Mouse (Mus musculus) c-Kit-positive CD71-negative TER-119-negative erythroid progenitor cells, embryonic 14.5 days (primary cell): ENCODE measurements at regions not wholly inside any gene's neighbourhood (a gene's known extent, or its start where the extent isn't known, plus 50 kb on each side); places are given as distances from the start of the nearest gene placed in this dataset.

Experiments
- DNase-seq: peaks from one replicate; pipeline ENCODE4 v3.0.0-alpha.2; 2013; ENCODE audit warnings: low read depth

DNA sequence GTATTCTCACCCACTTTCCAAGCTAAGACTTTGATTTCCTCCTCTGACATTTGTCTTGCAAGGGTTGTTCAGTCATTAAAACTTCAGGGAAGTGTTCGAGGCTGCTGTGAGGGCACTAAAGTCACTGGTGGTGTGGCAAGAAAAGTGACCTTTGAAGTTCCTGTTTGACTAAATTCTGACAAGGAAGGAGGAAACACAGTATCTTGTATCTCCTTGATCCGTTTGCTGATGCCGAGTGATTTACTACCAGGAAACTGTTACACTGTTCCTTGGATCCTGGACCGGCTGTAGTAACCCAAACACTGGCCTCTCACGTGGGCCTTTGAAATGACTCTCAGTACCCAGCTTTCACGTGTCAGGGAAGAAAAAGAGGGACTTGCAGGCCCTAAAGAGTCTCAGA is 53.5 kb upstream of the Ralgapa2 start:
- no peak for DNase-seq

DNA sequence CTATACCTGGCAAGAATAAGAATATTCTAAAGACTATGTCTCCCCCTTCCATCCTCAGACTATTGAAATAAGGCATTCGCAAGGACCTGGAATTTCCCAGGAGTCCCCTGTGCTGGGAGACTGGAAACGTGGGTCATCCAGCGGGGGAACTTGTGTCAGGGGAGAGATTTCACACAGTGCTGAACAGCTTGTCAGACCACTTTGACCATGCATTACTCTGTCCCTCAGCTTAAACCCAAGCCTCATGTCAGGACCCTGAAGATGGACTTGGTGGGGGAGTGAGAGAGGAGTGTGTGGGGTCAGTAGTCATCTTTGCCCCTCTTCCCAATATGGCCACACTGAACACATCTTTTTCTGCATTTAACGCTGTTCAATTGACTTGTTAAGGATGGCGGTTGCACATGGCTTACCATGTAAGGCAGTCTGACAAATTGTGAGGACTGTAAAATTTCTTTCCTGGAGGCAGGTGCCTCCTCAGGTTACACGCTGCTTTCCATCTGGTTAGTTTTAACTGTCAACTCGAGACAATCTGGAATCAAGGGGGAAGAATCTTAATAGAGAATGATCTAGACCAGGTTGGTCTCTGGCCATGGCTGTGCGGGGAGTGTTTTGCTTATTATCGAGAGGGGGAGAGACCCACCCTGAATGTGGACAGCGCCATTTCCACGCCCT is 56.2 kb upstream of the Ralgapa2 start:
- no peak for DNase-seq

DNA sequence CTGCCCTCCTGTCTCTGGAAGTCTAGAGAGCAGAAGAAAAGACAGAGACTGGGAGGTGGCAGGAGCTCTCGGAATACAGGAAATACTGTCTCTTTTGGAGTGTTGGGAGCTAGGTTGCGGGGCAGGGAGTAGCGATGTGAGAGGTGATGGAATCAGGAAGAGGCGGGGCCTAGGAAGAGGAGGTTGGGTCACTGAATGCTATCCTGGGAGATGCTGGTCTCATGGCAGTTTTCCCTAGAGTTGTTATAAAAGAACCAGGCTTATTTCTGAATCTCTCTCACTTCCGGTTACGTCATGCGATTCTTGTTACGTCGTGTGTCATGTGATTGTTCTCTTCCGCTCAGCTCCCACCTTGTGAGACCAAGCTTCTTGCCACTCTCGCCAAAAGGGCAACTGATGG is 58.9 kb upstream of the Ralgapa2 start:
- DNase-seq: no peak

DNA sequence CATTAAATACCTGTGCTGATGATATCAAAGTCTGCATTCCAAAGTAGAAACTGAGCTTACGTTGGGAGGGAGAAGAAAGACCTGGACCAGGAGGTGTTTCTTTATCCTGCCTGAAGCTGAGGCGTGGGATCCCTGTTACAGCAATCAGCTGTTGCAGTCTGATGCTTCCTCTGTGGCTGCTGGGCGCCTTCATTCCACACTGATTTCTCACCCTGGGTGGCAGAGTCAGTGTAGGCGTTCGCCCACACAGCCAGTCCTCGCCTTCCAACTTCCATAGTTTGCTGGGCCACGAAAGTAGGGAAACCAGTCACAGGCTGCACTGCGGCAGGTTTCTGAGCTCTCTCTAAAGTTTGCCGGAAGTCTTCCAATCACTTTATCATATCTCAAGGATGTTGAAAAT is 59.7 kb upstream of the Ralgapa2 start:
- no peak for DNase-seq

DNA sequence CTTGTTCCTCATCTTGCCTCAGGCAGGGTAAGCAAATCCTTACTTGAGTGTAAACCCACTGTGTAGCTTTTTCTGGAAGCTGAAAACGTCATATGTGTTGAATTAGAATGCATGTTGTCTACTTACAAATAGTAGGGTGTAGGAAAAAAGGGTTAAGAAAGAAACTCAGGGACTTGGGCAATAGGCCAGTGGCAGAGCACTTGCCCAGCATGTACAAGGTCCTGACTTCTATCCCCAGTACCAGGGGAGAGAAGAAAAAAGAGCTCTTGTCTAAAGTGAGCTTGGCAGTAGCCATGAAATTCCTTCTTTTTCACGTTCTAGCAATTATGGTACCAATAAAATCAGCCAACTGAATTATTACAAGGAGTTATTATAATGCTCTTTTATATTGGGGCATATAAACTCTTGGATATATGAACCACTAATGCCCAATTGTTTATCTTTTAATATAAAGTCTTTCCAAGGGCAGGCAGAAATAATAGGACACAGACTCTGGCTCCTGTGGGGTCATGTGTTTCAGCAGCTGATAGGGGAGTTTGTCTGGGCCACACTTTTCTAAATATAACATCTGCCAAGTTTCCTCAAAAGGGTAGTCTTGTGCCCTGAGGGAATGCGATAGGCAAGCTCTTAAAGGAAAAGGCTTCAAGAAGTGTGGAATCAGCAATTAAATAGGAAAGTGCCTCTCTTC is 63.6 kb upstream of the Ralgapa2 start:
- DNase-seq: no peak

DNA sequence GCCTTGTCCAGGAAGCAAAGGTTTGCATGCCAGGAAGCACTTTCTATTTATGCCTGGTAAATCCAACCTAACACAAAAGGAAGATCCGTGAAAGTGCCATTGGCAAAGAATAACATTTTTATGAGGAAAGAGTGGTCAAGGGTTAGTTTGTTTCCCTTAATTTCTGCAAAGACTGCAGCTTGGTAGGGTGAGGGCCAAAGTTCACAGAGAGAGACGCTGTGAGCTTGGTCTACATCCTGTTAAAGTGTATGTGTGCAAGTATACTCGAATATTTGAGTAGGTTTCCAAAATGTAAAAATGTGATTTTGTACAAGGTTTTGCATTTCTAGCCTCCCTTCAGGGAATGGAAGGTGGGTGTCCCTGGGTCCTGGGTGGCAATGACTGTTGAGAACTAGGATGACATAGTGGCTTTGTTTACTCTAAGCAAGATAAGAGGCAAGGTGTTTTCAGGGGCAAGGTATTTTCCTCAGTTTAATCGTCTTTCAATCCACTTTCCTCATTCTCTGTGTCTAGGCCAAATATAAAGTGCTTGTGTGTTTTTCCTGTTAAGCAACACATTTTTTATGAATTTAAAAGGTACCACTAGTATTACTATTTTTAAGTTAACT is 64.3 kb upstream of the Ralgapa2 start:
- no peak for DNase-seq

DNA sequence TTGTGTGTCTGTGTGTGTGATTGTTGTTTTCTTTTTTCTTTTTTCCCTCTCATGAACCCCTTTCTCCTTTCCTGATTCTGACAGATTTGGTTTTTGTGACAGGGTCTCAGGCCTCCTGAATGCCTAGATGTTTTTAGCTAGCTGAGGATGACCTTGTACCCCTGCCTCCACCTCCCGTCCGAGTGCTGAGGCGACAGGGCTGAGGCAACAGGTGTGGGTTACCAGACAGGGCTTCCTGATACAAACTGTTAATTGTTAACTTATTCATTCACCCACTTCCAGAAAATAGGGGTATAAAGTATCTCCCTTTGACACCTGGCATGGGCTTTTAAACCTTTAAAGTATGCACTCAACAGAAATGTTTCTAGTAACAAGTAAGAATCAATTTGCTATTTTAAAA is 65.0 kb upstream of the Ralgapa2 start:
- DNase-seq: no peak

DNA sequence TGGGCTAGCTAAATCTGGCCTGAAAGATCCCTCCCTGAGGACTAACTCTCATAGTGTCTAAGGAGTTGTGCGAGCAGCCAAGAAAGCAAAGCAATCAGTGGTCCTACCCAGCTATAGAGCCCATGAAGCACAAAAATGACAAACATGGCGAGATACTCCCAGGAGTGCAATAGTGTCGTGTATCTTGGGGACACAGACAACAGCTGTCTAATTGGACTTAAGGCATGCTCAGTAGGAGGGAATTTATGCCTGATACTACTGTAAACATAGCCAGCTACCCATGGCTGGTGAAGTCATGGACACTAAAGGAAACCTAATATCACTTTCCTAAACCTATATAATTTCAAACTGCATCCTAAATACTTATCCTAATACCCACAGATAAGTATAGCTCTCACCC is 69.1 kb upstream of the Ralgapa2 start:
- DNase-seq: no peak

DNA sequence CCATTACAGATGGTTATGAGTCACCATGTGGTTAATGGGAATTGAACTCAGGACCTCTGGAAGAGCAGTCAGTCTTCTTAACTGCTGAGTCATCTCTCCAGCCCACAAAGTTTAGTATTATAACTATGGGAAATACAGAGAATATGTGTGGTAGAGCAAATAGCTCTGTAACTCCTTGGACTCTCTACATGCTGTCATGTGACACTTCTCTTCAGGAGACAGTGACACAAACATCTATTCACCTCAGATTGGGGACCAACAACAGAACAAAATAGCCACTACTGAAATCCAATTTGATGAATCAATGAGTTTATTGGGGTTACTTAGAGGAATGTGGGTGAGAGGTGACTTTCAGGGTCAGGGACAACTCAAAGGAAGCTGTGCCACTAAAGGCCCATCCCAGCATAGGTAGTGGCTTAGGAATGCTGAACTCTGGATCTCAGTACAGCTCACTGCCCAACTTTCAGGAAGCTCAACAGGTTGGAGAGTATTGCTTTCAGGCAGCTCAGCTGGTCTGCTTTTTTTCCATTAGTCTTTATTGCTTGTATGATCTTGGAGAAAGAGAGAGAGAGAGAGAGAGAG is 71.8 kb upstream of the Ralgapa2 start:
- no peak for DNase-seq

DNA sequence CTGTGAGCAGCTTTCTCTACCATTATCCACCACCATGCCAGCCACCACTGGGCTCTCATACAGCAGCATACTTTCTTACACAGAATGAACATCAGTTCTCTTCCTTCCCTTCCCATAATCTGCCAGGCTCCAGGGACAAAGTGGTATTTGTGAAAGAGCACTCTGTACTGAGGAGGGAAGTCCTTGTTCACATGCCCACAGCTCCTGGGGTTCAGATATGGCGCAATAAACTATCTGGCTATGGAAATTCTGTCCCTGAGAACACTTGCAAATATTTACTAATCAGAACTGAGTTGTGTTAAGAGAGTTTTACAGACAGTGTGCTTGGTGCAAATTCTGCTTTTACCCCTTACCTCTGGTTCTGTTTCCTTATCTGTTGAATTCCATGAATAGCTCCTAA is 74.2 kb upstream of the Ralgapa2 start:
- no peak for DNase-seq

DNA sequence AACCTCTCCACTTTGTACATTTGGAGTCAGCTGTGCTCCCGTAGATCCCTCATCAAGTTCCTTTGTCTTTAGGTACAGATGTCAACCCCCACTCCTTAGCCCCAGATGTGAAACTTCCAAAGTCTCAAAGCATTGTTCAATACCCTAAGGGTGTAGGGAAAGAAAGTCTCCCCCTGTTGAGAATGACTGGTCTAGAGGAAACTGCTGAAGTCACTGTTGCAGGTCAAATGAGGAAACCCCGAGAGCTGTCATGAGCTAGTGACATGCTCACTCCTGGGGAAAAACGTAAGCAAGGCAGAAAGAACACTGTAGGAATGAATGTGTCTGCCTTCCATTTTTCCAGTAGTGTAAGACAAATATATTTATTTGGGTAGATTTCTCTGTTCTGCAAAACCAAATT is 74.8 kb upstream of the Ralgapa2 start:
- DNase-seq: no peak

DNA sequence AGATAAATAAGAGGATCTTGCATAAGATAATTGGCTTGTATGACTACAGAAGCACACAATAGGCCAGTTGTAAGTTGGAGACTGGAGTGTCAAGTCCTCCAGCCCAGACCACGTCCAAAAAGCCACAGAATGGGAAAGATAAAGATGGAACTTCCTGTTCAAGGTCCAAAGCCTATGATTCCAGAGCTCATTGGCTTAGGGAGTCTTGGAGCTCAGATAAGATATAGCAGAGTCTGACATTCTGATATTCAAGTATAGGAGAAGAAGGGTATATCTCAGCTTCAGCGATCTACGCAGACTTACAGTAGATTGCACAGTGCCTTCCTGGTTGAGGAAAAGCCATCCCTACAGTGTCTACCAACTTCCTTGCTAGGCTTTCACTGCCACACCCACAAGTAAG is 77.7 kb upstream of the Ralgapa2 start:
- DNase-seq: no peak

DNA sequence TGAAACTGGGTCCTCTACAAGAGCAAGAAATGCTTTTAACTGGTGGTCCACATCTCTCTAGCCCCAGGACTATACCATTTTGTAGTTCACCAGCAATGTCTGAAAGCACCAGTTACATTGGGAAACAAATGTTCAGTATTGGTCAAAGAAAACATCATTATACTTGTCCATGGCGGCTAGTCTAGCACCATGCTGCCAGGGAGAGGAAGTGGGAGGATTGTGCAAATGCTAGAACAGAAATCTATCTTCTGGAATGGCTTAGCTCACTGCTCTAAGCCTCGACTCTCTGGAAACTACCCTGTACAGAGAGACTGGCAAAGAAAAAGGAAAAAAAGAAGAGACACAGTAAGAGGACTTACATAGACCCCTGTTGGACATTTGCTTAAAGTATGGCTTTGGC is 81.1 kb upstream of the Ralgapa2 start:
- no peak for DNase-seq

DNA sequence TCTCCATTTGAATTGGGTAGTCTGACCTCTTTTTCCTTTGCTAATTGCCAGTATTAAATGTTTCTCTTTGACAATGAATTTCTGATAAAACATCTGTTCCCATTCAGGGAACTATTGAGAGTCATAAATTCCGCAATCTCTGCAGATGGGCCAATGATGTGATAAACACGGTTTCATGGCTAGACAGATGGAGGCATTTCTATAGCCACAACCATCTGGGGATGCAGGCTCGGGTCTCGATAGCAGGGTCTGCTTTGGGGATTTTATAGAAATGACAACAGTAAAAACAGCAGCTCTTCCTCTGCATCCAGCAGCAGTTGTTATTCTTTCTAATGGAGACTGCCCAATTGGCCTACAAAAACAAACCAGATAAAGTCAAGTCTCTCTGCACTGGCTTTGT is 82.1 kb upstream of the Ralgapa2 start:
- DNase-seq: no peak

DNA sequence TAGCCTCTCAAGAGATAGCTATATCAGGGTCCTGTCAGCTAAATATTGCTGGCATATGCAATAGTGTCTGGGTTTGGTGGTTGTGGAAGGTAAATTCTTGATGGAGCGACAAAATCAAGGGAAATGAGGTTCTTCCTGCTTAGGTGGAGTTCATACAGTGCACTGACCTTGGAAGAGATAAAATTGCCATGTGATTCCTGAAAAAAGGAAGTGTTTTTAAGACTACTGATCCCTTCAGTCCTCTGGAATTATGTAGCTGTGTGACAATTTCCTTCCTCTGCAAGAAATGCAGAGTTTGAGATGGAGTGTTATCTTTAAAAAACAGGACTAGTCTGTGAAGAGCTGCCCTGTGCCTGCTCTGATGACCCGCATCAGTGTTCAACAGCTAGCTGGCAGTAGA is 83.5 kb upstream of the Ralgapa2 start:
- no peak for DNase-seq

DNA sequence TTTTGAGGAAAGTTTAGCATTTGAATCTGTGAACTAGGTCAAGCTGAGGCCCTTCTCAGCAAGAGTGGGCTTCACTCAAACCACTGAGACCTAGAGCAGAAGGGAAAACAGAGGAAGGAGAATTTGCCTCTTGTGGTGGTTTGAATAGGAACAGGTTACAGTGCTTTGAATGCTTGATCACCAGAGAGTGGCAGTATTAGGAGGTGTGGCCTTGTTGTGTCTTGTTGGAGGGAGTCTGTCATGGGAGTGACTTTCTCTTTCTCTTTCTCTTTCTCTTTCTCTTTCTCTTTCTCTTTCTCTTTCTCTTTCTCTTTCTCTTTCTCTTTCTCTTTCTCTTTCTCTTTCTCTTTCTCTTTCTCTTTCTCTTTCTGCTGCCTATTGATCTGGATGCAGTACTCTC is 94.0 kb upstream of the Ralgapa2 start:
- no peak for DNase-seq

DNA sequence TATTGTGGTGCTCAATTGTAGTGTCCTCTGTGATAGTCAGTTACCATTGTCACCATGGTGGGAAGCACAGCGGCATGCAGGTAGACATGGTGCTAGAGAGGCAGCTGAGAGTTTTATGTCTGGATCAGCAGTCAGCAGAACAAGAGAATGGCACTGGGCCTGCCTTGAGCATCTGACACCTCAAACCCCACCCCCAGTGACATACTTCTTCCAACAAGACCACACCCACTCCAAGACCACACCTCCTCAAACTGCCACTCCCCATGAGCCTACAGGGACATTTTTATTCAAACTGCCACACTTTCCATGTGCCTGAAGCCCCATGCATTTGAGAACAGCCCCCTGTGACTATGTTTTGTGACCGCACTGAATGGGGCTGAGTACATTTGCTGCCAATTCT is 98.8 kb upstream of the Ralgapa2 start:
- DNase-seq: no peak

DNA sequence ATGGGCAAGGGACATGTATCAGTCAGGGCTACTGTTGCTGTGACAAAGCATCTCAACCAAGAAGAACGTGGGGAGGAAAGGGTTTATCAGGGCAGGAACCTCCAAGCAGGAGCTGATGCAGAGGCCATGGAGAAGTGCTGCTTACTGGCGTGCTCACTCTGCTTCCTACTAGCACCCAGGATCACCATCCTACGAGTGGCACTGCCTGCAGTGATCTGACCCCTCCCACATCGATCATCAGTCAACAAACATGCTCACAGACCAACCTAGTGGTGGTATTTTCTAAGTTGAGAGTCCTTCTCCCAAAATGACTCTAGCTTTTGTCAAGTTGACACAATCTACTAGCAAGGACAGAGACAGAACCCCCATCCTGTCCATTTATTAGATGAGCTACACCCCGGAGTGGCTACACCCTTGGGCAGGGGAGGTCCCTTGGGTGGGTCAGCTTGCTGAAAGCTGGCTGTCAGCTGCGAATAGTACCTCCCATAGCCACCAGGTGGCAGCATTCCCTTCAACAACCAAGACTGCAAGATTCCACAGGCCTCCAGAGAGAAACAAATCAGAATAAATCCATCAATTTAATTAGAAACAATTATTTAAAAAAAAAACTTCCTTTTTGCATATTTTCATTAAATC is 99.9 kb upstream of the Ralgapa2 start:
- peak; percentile 48 for DNase-seq

DNA sequence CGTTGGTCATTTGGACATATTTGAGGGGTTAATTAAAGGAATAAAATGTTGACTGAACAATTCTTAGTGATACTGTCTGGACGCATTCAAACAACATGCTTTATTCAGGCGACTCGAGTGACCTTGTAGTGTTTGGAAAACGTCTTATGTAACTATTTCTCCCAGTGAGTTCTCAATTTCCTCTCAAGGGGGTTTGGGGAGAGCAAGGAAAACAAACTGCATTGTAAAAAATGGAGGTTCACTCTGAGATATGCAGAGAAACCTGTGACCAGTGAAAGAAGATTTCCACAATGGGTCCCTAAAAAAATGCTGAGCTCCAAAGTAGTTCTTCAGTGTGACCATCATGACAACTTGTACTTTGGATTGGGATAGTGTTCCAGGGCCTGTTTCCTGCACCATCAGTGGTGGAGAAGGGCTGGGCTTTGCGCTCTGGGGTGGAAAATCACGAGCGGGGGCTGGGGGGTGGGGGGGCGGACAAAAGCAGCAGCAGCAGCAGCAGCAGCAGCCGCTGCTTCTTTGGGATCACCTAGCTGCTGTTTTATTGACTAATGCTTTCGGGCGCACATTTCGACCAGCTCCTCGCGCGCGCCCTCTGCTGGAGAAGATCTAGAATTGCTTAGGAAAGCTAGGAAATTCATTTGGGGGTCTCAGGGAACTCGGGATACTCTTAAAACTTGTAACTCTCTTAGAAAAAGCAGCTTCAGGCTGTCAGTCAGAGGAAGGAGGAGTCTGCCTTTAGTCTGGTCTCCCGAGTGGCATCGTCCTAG is 100.6 kb upstream of the Ralgapa2 start:
- peak; percentile 34 for DNase-seq

DNA sequence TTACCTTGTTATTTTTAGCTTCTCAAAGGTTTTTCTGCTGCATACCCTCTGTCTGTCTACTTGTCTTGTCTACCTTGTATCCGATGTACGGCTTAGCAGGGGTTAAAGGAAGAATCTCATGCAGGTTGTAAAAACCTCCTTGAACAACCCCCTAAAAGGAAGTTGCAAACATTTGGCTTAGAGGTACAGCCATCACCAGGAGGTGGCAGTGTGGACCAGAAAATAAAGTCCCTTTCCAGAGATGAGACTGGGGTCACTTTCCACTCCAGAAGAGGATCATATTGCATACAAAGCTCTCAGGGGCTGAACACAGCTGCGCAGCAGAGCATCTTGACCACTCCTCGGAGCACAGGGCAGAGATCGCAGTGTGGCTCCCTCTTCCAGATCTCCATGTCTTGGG is 109.0 kb upstream of the Ralgapa2 start:
- peak; percentile 12 for DNase-seq

DNA sequence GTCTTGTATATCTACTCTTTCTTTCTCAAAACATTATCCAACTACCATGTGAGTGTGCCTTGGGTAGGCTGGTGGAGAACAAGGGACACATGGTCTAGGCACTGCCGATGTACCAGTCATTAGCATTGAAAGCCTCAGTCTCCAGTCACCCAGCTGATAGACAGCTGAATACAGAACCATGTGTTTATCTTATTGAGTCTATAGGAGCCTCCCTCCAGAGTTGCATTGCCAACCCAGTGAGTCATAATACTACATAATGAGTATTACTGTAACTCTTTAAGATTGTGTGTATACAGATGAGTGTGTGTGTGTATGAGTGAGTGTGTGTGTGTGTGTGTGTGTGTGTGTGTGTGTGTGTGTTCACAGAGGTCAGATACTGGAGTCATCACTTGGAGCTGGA is 110.9 kb upstream of the Ralgapa2 start:
- no peak for DNase-seq

DNA sequence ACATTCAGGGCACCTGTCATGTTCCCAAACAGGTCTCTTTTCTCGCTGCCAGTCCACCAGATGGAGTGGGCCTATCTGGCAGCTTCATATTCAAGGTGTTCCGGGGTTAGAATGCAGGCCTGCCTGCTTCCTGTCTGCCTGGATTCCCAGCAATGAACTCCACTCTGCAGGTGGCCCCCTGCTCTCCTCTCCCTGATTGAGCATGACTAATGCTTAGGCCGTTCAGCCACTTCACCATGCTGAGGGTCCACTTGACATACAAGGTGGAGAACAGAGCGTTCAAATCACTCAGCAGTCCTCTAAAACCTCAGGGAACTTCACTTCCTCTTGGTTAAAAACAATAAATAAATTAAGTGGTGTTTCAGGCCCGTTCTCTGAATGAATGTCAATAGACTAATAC is 112.1 kb upstream of the Ralgapa2 start:
- DNase-seq: no peak
